Mouse (Mus musculus) liver, embryonic 14.5 days (tissue): ENCODE measurements around the gene Hhat. TPM values are rescaled to one million over a fixed set of nuclear protein-coding genes. Genes with fewer than 3 reads are reported as not detected.

Experiments
- ATAC-seq: fragments of 200-750 bp; cut with Nextera tagmentation; 2 replicates; pipeline ENCODE4 v1.8.0; 2017; ENCODE audit warnings: moderate number of reproducible peaks, mild to moderate bottlenecking, moderate library complexity; ENCODE audit not compliant: insufficient read depth
- DNase-seq, 3 experiments: peaks; one replicate each; pipeline ENCODE4 v3.0.0-alpha.2; 2012 to 2013; ENCODE audit warnings: low read depth in 3 of 3, low spot score in 3 of 3
- H3K27ac ChIP-seq: fragments of 300-500 bp; sonication (generic); 2 replicates; pipeline ENCODE4 v1.5.1; 2014; ENCODE audit warnings: moderate library complexity, mild to moderate bottlenecking, control low read depth, inconsistent platforms
- H3K27me3 ChIP-seq: fragments of 300-500 bp; sonication (generic); 2 replicates; pipeline ENCODE4 v1.6.1; 2014; ENCODE audit warnings: mild to moderate bottlenecking, low read length, moderate library complexity; ENCODE audit not compliant: control insufficient read depth, insufficient read depth
- H3K36me3 ChIP-seq: fragments of 300-500 bp; sonication (generic); replicated peaks from 2 replicates; pipeline ENCODE4 v1.6.1; 2014; ENCODE audit warnings: low read depth; ENCODE audit not compliant: control insufficient read depth, insufficient read depth
- H3K4me1 ChIP-seq, 2 experiments: fragments of 200-500 bp in 1 of 2; fragments of 300-500 bp in 1 of 2; sonication (generic) in 1 of 2; replicated peaks; 2 replicates each; pipeline ENCODE4 v1.6.1; 2012 to 2014; ENCODE audit warnings: antibody characterized with exemption in 1 of 2, inconsistent platforms in 1 of 2, low read length in 1 of 2; ENCODE audit not compliant: control insufficient read depth in 2 of 2, insufficient read depth in 2 of 2
- H3K4me2 ChIP-seq: fragments of 300-500 bp; sonication (generic); 2 replicates; pipeline ENCODE4 v1.6.1; 2014; ENCODE audit warnings: low read depth, mild to moderate bottlenecking, control low read depth, moderate library complexity
- H3K4me3 ChIP-seq, 2 experiments: fragments of 200-500 bp in 1 of 2; fragments of 300-500 bp in 1 of 2; sonication (generic) in 1 of 2; 2 replicates each; pipeline ENCODE4 v1.5.1; 2012 to 2014; ENCODE audit warnings: low read depth in 2 of 2, low read length in 2 of 2, mild to moderate bottlenecking in 2 of 2, control low read depth in 1 of 2, inconsistent platforms in 1 of 2, moderate library complexity in 1 of 2; ENCODE audit not compliant: insufficient read depth in 1 of 2
- H3K9ac ChIP-seq: fragments of 300-500 bp; sonication (generic); replicated peaks from 2 replicates; pipeline ENCODE4 v1.6.1; 2014; ENCODE audit warnings: mild to moderate bottlenecking, control low read depth, moderate library complexity
- H3K9me3 ChIP-seq: fragments of 300-500 bp; sonication (generic); 2 replicates; pipeline ENCODE4 v1.6.1; 2016; ENCODE audit warnings: low read length, mixed read lengths; ENCODE audit not compliant: control insufficient read depth
- CTCF ChIP-seq: IDR thresholded peaks from 2 replicates; pipeline ENCODE4 v1.5.1; 2016; ENCODE audit warnings: antibody characterized with exemption, low read depth, control low read depth
- EP300 ChIP-seq: IDR thresholded peaks from 2 replicates; pipeline ENCODE4 v1.6.1; 2016; ENCODE audit warnings: antibody characterized with exemption, low read depth
- WGBS: fragments of 180-500 bp; shearing (Covaris S2); extraction: QIAGEN DNeasy Blood & Tissue Kit; methylation state at CpG from one replicate; pipeline ENCODE4 v1.1.7; 2014; ENCODE audit not compliant: insufficient replicate concordance; 5-methylcytosine and 5-hydroxymethylcytosine counted together
- polyA plus RNA-seq, 2 experiments: library from polyadenylated mRNA; depleted of rRNA in 1 of 2; stranded (reverse) in 1 of 2; unstranded in 1 of 2; fragments of >200 nt; fragmentation: Nextera tagmentation in 1 of 2; extraction: Ambion mirVana in 1 of 2; gene quantifications; 2 replicates each; pipeline versions ENCODE4 v1.2.1 to v1.2.3; 2012 to 2014

Gene Hhat
- polyA plus RNA-seq, 2 experiments: 0.73 to 1.4 TPM

DNA sequence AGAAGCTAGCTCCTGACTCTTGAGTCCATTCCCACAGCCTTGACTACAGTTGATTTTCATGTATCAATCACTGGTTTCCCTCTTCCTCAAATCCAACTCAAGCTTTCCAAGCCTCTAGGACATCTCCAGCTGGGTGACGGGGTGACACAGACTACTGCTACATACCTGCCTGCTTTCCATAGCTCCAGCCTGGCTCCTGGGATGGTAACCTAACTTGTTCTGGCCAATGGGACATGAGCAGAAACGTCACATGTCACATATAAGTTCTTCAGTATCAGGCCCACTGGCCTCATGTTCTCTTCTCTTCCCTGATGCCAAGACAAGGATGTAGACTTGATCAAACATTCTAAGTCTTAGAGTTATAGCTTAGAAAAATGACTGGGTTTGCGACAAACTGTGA lies 220.5 kb downstream of the Hhat start:
- 61% methylated on average over 3 of the region's 3 CpGs for WGBS
- H3K4me2 ChIP-seq: no peak overlapping the region
- no peak overlapping the region for H3K27ac ChIP-seq
- no peaks in the 10 kb centered on the region for H3K36me3 ChIP-seq
- no peak for ATAC-seq
- H3K4me1 ChIP-seq: no peaks in the 10 kb centered on the region
- no peaks in the 10 kb centered on the region for H3K9me3 ChIP-seq
- no peaks in the 10 kb centered on the region for H3K27me3 ChIP-seq
- H3K4me3 ChIP-seq: no peak overlapping the region
- H3K9ac ChIP-seq: no peak overlapping the region
- TF ChIP-seq EP300: no peak
- no peak for TF ChIP-seq CTCF
- DNase-seq: no peak

DNA sequence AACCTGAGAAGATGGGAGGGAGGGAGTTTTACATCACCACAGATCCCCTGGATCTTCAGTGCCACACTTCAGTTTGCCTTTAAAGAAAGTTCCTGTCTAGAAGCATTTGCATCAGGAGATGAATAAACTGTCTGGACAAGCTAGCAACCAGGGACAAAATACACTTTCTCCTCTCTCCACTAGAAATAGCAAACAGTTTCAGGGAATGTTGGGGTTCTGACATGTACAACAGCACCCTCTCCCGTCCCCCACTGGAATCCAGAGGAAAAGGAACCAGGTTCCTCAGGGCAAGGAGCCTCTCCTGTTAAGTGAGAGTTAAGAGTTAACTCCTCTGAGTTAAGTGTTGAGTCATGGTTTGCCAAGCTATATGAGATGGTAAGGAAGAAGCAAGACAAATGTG lies 224.2 kb downstream of the Hhat start:
- no peak overlapping the region for H3K4me3 ChIP-seq
- no peak overlapping the region for H3K4me2 ChIP-seq
- H3K9ac ChIP-seq: no peak overlapping the region
- H3K4me1 ChIP-seq: no peaks in the 10 kb centered on the region
- no peaks in the 10 kb centered on the region for H3K36me3 ChIP-seq
- H3K27ac ChIP-seq: no peak overlapping the region
- no peak for TF ChIP-seq EP300
- TF ChIP-seq CTCF: no peak
- DNase-seq (no peak), ATAC-seq (no peak)
- H3K27me3 ChIP-seq: no peaks in the 10 kb centered on the region
- WGBS: 19% methylated on average over 1 of the region's 1 CpGs
- H3K9me3 ChIP-seq: no peaks in the 10 kb centered on the region

DNA sequence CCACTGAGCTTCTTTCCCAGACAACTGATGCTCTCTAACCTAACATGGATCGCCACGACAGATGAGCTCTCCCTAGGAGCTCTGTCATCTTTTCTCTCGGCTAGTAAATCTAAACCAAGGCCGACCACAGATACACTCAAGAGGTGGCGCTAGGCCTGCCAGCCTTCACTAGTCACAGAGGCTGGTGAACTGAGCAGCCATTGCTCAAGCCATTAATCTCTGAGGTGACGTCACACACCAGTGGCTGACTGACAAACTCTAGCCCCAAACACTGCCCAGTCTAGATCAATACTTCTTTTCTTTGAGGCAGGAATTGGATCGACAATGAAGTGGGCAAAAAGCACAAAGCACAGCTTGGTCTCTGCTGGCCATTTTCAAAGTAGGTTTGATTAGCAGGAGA lies 226.1 kb downstream of the Hhat start:
- WGBS: 63% methylated on average over 7 of the region's 7 CpGs
- DNase-seq: no peak
- Histone ChIP-seq H3K4me3 (no peak overlapping the region), H3K9me3 (no peaks in the 10 kb centered on the region), H3K9ac (no peak overlapping the region), H3K4me2 (no peak overlapping the region), H3K27ac (no peak overlapping the region), H3K4me1 (no peaks in the 10 kb centered on the region), H3K27me3 (no peaks in the 10 kb centered on the region), H3K36me3 (no peaks in the 10 kb centered on the region)
- TF ChIP-seq CTCF (no peak), EP300 (no peak)
- no peak for ATAC-seq

DNA sequence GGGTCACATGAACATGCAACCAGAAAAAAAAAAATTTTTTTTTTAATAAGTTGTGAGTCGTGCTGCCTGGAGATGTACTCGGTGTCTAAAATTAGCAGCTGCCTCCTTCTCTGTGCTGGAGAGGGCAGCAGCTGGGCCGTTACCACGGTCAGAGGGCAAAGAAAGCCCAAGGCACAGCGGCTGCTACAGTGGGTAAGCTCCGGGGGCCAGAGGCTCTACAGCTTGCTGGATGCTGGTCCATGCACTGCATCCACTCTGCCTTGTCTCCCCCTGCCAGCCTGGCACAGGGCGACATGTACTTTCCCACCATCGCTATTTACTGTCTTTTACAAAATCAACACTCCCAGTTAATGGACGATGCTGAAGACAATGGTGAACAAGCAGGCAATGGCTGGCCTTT lies 226.9 kb downstream of the Hhat start:
- Histone ChIP-seq H3K27ac (no peak overlapping the region), H3K4me2 (no peak overlapping the region), H3K9me3 (no peaks in the 10 kb centered on the region), H3K9ac (no peak overlapping the region), H3K27me3 (no peaks in the 10 kb centered on the region), H3K36me3 (no peaks in the 10 kb centered on the region), H3K4me1 (no peaks in the 10 kb centered on the region), H3K4me3 (no peak overlapping the region)
- WGBS: 64% methylated on average over 9 of the region's 9 CpGs
- ATAC-seq (no peak), DNase-seq (no peak)
- TF ChIP-seq EP300 (no peak), CTCF (no peak)

DNA sequence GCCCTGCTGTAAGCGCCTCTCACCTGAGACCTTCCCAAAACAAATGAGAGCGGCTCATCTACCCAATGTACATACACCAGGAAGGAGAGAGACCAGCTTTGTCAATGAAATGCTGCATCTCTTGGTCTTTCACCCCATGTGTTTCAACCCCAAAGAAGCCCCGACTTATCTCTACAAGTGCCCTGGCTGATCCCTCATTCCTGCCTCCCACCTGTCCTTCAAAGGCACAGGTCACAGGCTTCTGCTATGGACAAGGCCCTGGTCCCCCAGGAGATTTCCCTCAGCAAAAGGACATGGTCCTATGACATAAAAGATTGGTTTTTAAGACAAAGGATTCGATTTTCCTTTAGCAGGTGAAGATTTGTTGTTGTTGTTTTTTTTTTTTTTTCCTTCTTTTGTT lies 227.3 kb downstream of the Hhat start:
- no peaks in the 10 kb centered on the region for H3K27me3 ChIP-seq
- H3K27ac ChIP-seq: no peak overlapping the region
- ATAC-seq: no peak
- TF ChIP-seq CTCF (no peak), EP300 (no peak)
- no peaks in the 10 kb centered on the region for H3K4me1 ChIP-seq
- no peak overlapping the region for H3K4me3 ChIP-seq
- 55% methylated on average over 4 of the region's 4 CpGs for WGBS
- no peak for DNase-seq
- no peak overlapping the region for H3K4me2 ChIP-seq
- no peaks in the 10 kb centered on the region for H3K36me3 ChIP-seq
- H3K9ac ChIP-seq: no peak overlapping the region
- no peaks in the 10 kb centered on the region for H3K9me3 ChIP-seq

DNA sequence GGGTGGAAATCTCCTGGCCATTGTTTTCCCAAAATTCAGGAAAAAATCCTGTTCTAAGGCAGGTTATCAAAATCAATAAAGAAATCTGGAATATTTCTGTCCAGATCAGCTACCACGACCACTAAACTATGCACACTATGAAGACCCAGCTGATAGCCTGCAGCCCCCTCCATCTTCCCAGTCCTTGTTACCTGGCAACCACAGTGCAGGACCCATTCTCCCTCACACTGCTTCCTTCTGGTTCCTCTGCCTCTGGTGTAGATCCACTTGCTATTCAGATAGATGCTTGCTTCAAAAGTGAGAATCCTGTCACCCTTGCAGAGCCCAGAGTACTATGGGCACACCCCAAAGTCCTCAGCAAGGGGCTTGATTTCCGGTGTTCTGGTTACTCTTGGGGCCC lies 228.9 kb downstream of the Hhat start:
- H3K27me3 ChIP-seq: no peaks in the 10 kb centered on the region
- WGBS: 57% methylated on average over 2 of the region's 2 CpGs

More for the DNA sequence above, 228.9 kb downstream of the Hhat start:
- DNase-seq (no peak), ATAC-seq (no peak)
- no peaks in the 10 kb centered on the region for H3K9me3 ChIP-seq
- no peak overlapping the region for H3K9ac ChIP-seq
- no peaks in the 10 kb centered on the region for H3K36me3 ChIP-seq
- H3K4me2 ChIP-seq: no peak overlapping the region
- no peak overlapping the region for H3K4me3 ChIP-seq
- no peak overlapping the region for H3K27ac ChIP-seq
- TF ChIP-seq EP300 (no peak), CTCF (no peak)
- H3K4me1 ChIP-seq: no peaks in the 10 kb centered on the region
